Mouse (Mus musculus): ENCODE measurements at regions not wholly inside any gene's neighbourhood (a gene's known extent, or its start where the extent isn't known, plus 50 kb on each side); places are given as distances from the start of the nearest gene placed in this dataset.

- no peaks in the 10 kb centered on the region for H3K27me3 ChIP-seq (ENCODE audit: control insufficient read depth, insufficient read depth, low read length)
- H3K4me1 ChIP-seq (ENCODE audit: control insufficient read depth, insufficient read depth, low read length): no peaks in the 10 kb centered on the region
- no peak overlapping the region for H3K4me2 ChIP-seq (ENCODE audit: low read length)
- H3K4me3 ChIP-seq (replicated peaks; ENCODE audit: low read depth, low read length): no peak overlapping the region
- no peak overlapping the region for H3K9ac ChIP-seq (replicated peaks; ENCODE audit: low read length)
- ATAC-seq (ENCODE audit: low FRiP score, low TSS enrichment) (no peak), DNase-seq (no peak)
- WGBS: 92% methylated on average over 5 of the region's 5 CpGs
- no peaks in the 10 kb centered on the region for H3K9me3 ChIP-seq (ENCODE audit: control insufficient read depth, low read length)
- H3K36me3 ChIP-seq (ENCODE audit: control insufficient read depth, insufficient read depth, low read length): no peaks in the 10 kb centered on the region
- no peak overlapping the region for H3K27ac ChIP-seq (replicated peaks; ENCODE audit: low read depth, low read length)
These were observed 170.0 kb downstream of the Ppargc1a start for GRCm38 (mm10) chr5:51397528-51397927.

- ATAC-seq (ENCODE audit: low FRiP score, low TSS enrichment): no peak
- DNase-seq: no peak
- Histone ChIP-seq H3K9me3 (ENCODE audit: control insufficient read depth, low read length) (no peaks in the 10 kb centered on the region), H3K36me3 (ENCODE audit: control insufficient read depth, insufficient read depth, low read length) (no peaks in the 10 kb centered on the region), H3K4me1 (ENCODE audit: control insufficient read depth, insufficient read depth, low read length) (no peaks in the 10 kb centered on the region), H3K4me3 (replicated peaks; ENCODE audit: low read depth, low read length) (no peak overlapping the region), H3K4me2 (ENCODE audit: low read length) (no peak overlapping the region), H3K27ac (replicated peaks; ENCODE audit: low read depth, low read length) (no peak overlapping the region), H3K9ac (replicated peaks; ENCODE audit: low read length) (no peak overlapping the region), H3K27me3 (ENCODE audit: control insufficient read depth, insufficient read depth, low read length) (no peaks in the 10 kb centered on the region)
- 82% methylated on average over 8 of the region's 8 CpGs for WGBS
These were observed 176.2 kb downstream of the Ppargc1a start for GRCm38 (mm10) chr5:51391319-51391718.

GRCm38 (mm10) chr5:51387751-51388150, 179.8 kb downstream of the Ppargc1a start:
- ATAC-seq (ENCODE audit: low FRiP score, low TSS enrichment) (no peak), DNase-seq (no peak)

GRCm38 (mm10) chr5:51386409-51386808, 181.1 kb downstream of the Ppargc1a start:
- no peaks in the 10 kb centered on the region for H3K36me3 ChIP-seq (ENCODE audit: control insufficient read depth, insufficient read depth, low read length)
- DNase-seq (peak; percentile 24), ATAC-seq (ENCODE audit: low FRiP score, low TSS enrichment) (peak; percentile 27; the same call in 1 of the 2 replicates)
- no peaks in the 10 kb centered on the region for H3K27me3 ChIP-seq (ENCODE audit: control insufficient read depth, insufficient read depth, low read length)
- H3K4me3 ChIP-seq (replicated peaks; ENCODE audit: low read depth, low read length): no peak overlapping the region
- H3K4me1 ChIP-seq (ENCODE audit: control insufficient read depth, insufficient read depth, low read length): no peaks in the 10 kb centered on the region
- H3K27ac ChIP-seq (replicated peaks; ENCODE audit: low read depth, low read length): no peak overlapping the region
- no peak overlapping the region for H3K9ac ChIP-seq (replicated peaks; ENCODE audit: low read length)
- H3K4me2 ChIP-seq (ENCODE audit: low read length): no peak overlapping the region
- WGBS: 78% methylated on average over 3 of the region's 3 CpGs
- no peaks in the 10 kb centered on the region for H3K9me3 ChIP-seq (ENCODE audit: control insufficient read depth, low read length)

More at GRCm38 (mm10) chr5:51387751-51388150, 179.8 kb downstream of the Ppargc1a start:
- no peaks in the 10 kb centered on the region for H3K4me1 ChIP-seq (ENCODE audit: control insufficient read depth, insufficient read depth, low read length)
- H3K4me3 ChIP-seq (replicated peaks; ENCODE audit: low read depth, low read length): no peak overlapping the region
- H3K9me3 ChIP-seq (ENCODE audit: control insufficient read depth, low read length): no peaks in the 10 kb centered on the region
- H3K9ac ChIP-seq (replicated peaks; ENCODE audit: low read length): no peak overlapping the region
- H3K4me2 ChIP-seq (ENCODE audit: low read length): no peak overlapping the region
- H3K27ac ChIP-seq (replicated peaks; ENCODE audit: low read depth, low read length): no peak overlapping the region
- no peaks in the 10 kb centered on the region for H3K27me3 ChIP-seq (ENCODE audit: control insufficient read depth, insufficient read depth, low read length)
- no peaks in the 10 kb centered on the region for H3K36me3 ChIP-seq (ENCODE audit: control insufficient read depth, insufficient read depth, low read length)
- 59% methylated on average over 2 of the region's 2 CpGs for WGBS

GRCm38 (mm10) chr5:51384278-51384677, 183.2 kb downstream of the Ppargc1a start:
- Histone ChIP-seq H3K4me2 (ENCODE audit: low read length) (no peak overlapping the region), H3K9me3 (ENCODE audit: control insufficient read depth, low read length) (no peaks in the 10 kb centered on the region), H3K4me3 (replicated peaks; ENCODE audit: low read depth, low read length) (no peak overlapping the region), H3K4me1 (ENCODE audit: control insufficient read depth, insufficient read depth, low read length) (no peaks in the 10 kb centered on the region), H3K36me3 (ENCODE audit: control insufficient read depth, insufficient read depth, low read length) (no peaks in the 10 kb centered on the region), H3K27me3 (ENCODE audit: control insufficient read depth, insufficient read depth, low read length) (no peaks in the 10 kb centered on the region), H3K27ac (replicated peaks; ENCODE audit: low read depth, low read length) (no peak overlapping the region), H3K9ac (replicated peaks; ENCODE audit: low read length) (no peak overlapping the region)
- 93% methylated on average over 6 of the region's 6 CpGs for WGBS
- no peak for DNase-seq
- ATAC-seq (ENCODE audit: low FRiP score, low TSS enrichment): no peak

- no peaks in the 10 kb centered on the region for H3K27me3 ChIP-seq (ENCODE audit: control insufficient read depth, insufficient read depth, low read length)
- no peak for ATAC-seq (ENCODE audit: low FRiP score, low TSS enrichment)
- H3K9me3 ChIP-seq (ENCODE audit: control insufficient read depth, low read length): no peaks in the 10 kb centered on the region
- H3K9ac ChIP-seq (replicated peaks; ENCODE audit: low read length): no peak overlapping the region
- H3K4me1 ChIP-seq (ENCODE audit: control insufficient read depth, insufficient read depth, low read length): no peaks in the 10 kb centered on the region
- DNase-seq: no peak
- WGBS: 96% methylated on average over 1 of the region's 1 CpGs
- H3K36me3 ChIP-seq (ENCODE audit: control insufficient read depth, insufficient read depth, low read length): no peaks in the 10 kb centered on the region
- H3K4me3 ChIP-seq (replicated peaks; ENCODE audit: low read depth, low read length): no peak overlapping the region
- no peak overlapping the region for H3K4me2 ChIP-seq (ENCODE audit: low read length)
- no peak overlapping the region for H3K27ac ChIP-seq (replicated peaks; ENCODE audit: low read depth, low read length)
These were observed 208.4 kb downstream of the Ppargc1a start for GRCm38 (mm10) chr5:51359101-51359500.

- DNase-seq (no peak), ATAC-seq (ENCODE audit: low FRiP score, low TSS enrichment) (no peak)
These were observed 219.3 kb downstream of the Ppargc1a start for GRCm38 (mm10) chr5:51348256-51348655.

GRCm38 (mm10) chr5:51329142-51329541, 238.4 kb downstream of the Ppargc1a start:
- H3K4me3 ChIP-seq (replicated peaks; ENCODE audit: low read depth, low read length): no peak overlapping the region
- no peak overlapping the region for H3K27ac ChIP-seq (replicated peaks; ENCODE audit: low read depth, low read length)
- H3K27me3 ChIP-seq (ENCODE audit: control insufficient read depth, insufficient read depth, low read length): no peaks in the 10 kb centered on the region
- no peaks in the 10 kb centered on the region for H3K36me3 ChIP-seq (ENCODE audit: control insufficient read depth, insufficient read depth, low read length)
- H3K4me1 ChIP-seq (ENCODE audit: control insufficient read depth, insufficient read depth, low read length): no peaks in the 10 kb centered on the region
- DNase-seq (no peak), ATAC-seq (ENCODE audit: low FRiP score, low TSS enrichment) (no peak)
- WGBS: 96% methylated on average over 3 of the region's 3 CpGs
- H3K9ac ChIP-seq (replicated peaks; ENCODE audit: low read length): no peak overlapping the region
- no peak overlapping the region for H3K4me2 ChIP-seq (ENCODE audit: low read length)
- H3K9me3 ChIP-seq (ENCODE audit: control insufficient read depth, low read length): no peaks in the 10 kb centered on the region

More at GRCm38 (mm10) chr5:51348256-51348655, 219.3 kb downstream of the Ppargc1a start:
- Histone ChIP-seq H3K4me3 (replicated peaks; ENCODE audit: low read depth, low read length) (no peak overlapping the region), H3K9me3 (ENCODE audit: control insufficient read depth, low read length) (no peaks in the 10 kb centered on the region), H3K4me1 (ENCODE audit: control insufficient read depth, insufficient read depth, low read length) (no peaks in the 10 kb centered on the region), H3K36me3 (ENCODE audit: control insufficient read depth, insufficient read depth, low read length) (no peaks in the 10 kb centered on the region), H3K27me3 (ENCODE audit: control insufficient read depth, insufficient read depth, low read length) (no peaks in the 10 kb centered on the region), H3K27ac (replicated peaks; ENCODE audit: low read depth, low read length) (no peak overlapping the region), H3K4me2 (ENCODE audit: low read length) (no peak overlapping the region), H3K9ac (replicated peaks; ENCODE audit: low read length) (no peak overlapping the region)
- WGBS: 65% methylated on average over 2 of the region's 2 CpGs

- no peaks in the 10 kb centered on the region for H3K9me3 ChIP-seq (ENCODE audit: control insufficient read depth, low read length)
- DNase-seq: no peak
- ATAC-seq (ENCODE audit: low FRiP score, low TSS enrichment): no peak
- no peak overlapping the region for H3K9ac ChIP-seq (replicated peaks; ENCODE audit: low read length)
- no peaks in the 10 kb centered on the region for H3K36me3 ChIP-seq (ENCODE audit: control insufficient read depth, insufficient read depth, low read length)
- no peaks in the 10 kb centered on the region for H3K4me1 ChIP-seq (ENCODE audit: control insufficient read depth, insufficient read depth, low read length)
- 71% methylated on average over 1 of the region's 1 CpGs for WGBS
- H3K27me3 ChIP-seq (ENCODE audit: control insufficient read depth, insufficient read depth, low read length): no peaks in the 10 kb centered on the region
- no peak overlapping the region for H3K4me3 ChIP-seq (replicated peaks; ENCODE audit: low read depth, low read length)
- H3K4me2 ChIP-seq (ENCODE audit: low read length): no peak overlapping the region
- no peak overlapping the region for H3K27ac ChIP-seq (replicated peaks; ENCODE audit: low read depth, low read length)
These were observed 278.3 kb downstream of the Ppargc1a start for GRCm38 (mm10) chr5:51289191-51289590.
